Mouse (Mus musculus) thymus, adult 2 months (tissue): ENCODE measurements around the gene Aunip. TPM values are rescaled to one million over a fixed set of nuclear protein-coding genes. Genes with fewer than 3 reads are reported as not detected.

Source experiments
- DNase-seq: peaks from one replicate; pipeline ENCODE4 v3.0.0; 2021
- H3K27ac ChIP-seq: fragments of 200-500 bp; 2 replicates; pipeline ENCODE4 v1.5.1; 2012; ENCODE audit warnings: low read length, control low read depth; ENCODE audit not compliant: control insufficient read depth, insufficient read depth
- H3K27me3 ChIP-seq: fragments of 200-500 bp; 2 replicates; pipeline ENCODE4 v1.6.1; 2012; ENCODE audit warnings: mild to moderate bottlenecking, low read length, moderate library complexity, mixed read lengths; ENCODE audit not compliant: control insufficient read depth, insufficient read depth
- H3K36me3 ChIP-seq: fragments of 200-500 bp; 2 replicates; pipeline ENCODE4 v1.6.1; 2012; ENCODE audit warnings: mild to moderate bottlenecking, low read length, moderate library complexity; ENCODE audit not compliant: control insufficient read depth, insufficient read depth
- H3K4me1 ChIP-seq: fragments of 200-500 bp; replicated peaks from 2 replicates; pipeline ENCODE4 v1.6.1; 2012; ENCODE audit warnings: low read length; ENCODE audit not compliant: control insufficient read depth, insufficient read depth
- H3K4me3 ChIP-seq: fragments of 200-500 bp; 2 replicates; pipeline ENCODE4 v1.5.1; 2012; ENCODE audit warnings: mild to moderate bottlenecking, low read length, control low read depth, moderate library complexity; ENCODE audit not compliant: control insufficient read depth, insufficient read depth
- CTCF ChIP-seq: fragments of 200-500 bp; IDR thresholded peaks from 2 replicates; pipeline ENCODE4 v1.5.1; 2012; ENCODE audit warnings: mild to moderate bottlenecking, control low read depth, low read length, moderate library complexity, borderline replicate concordance; ENCODE audit not compliant: control insufficient read depth, poor library complexity, insufficient read depth; ENCODE audit errors: extremely low read depth
- POLR2A ChIP-seq: fragments of 200-500 bp; IDR thresholded peaks from 2 replicates; pipeline ENCODE4 v1.6.1; 2012; ENCODE audit warnings: mild to moderate bottlenecking, low read length, control low read depth, moderate library complexity; ENCODE audit not compliant: control insufficient read depth, poor library complexity, insufficient read depth; ENCODE audit errors: extremely low read depth
- WGBS: fragments of 180-500 bp; shearing (Covaris S2); methylation state at CpG from one replicate; pipeline ENCODE4 v1.1.7; 2018; 5-methylcytosine and 5-hydroxymethylcytosine counted together
- polyA plus RNA-seq: library from polyadenylated mRNA; depleted of rRNA; stranded (reverse); fragments of >200 nt; gene quantifications from 2 replicates; pipeline ENCODE4 v1.2.3, GENCODE M21; 2012

Aunip gene
- polyA plus RNA-seq, 1 experiment, result 2.1 TPM

DNA sequence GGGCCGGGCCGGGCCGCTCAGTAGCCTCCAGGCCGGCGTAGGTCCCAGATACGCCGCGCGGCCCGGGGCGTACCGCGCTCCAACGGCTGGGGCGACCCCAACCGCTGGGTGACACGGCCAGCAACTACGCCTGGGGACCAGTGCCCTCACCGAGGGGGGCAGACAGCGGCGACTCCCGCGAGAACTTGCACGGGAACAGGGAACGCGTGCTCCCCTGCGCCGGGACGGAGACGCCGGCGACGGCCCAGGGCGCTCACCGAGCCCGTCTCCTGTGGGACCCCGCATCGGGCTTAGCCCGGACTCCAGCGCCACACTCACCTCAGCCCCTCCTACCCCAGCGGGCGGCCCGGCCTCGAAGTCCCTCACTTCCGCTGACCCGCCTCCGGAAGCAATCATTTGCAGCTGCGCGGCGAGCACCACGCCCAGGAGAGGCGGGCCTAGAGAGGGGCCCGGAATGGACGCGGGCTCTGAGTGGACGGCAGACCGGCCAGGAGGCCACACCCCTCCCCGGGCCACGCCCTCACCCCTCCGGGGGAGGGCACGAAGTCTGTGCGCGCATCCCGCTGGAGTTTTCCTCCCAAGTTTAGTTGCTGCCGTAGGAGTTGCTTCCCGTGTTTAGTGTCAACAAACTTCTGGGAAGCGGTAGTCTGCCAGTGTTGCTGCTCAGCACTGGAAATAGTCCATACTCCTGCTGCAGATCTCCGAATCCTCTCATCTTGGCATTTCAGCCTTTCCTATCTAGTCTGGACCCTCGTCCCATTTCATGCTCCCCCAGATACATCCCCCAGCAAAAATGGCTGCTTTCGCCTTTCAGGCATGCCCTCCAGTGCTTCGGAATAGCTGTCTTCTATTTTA is 24.4 kb downstream of the Aunip start, which contains the start of gene Mtfr1l:
Mtfr1l (minus strand) TSS at position 456 of the 855 bp plus-strand sequence.
- WGBS, result under 1% methylated on average over 66 of the region's 71 CpGs
- DNase-seq, result peak; percentile 97
- TF ChIP-seq CTCF, result peak; percentile 56; the same call in 1 of the 2 replicates
- TF ChIP-seq POLR2A, result peak; percentile 35; the same call in 1 of the 2 replicates
- peak within 1 kb of the TSS; percentile 76 for H3K4me3 ChIP-seq
- no peak within 1 kb of the TSS for H3K27ac ChIP-seq
- H3K27me3 ChIP-seq, result no peaks in the 10 kb centered on the region
- peaks cover 11% of the 10 kb centered on the region for H3K4me1 ChIP-seq
- peaks cover 6% of the 10 kb centered on the region for H3K36me3 ChIP-seq

DNA sequence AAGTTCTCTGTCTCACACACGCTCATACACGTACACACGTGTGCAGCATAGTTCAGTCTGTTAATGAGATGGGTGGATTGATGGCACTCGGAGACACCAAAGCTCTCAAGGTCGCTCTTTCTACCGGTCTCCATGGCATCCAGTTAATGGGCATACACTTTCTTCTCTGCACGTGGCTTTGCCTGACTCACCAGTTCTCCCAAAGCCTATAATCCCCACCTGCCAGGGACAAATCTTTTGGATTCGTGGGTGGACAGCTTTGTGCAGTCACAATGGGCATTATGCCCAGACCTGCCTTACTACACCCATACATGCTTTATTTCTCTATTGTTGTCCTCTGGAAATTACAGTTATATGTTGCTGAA is 25.0 kb downstream of the Aunip start:
- TF ChIP-seq POLR2A (no peak), CTCF (no peak)
- DNase-seq, result no peak

DNA sequence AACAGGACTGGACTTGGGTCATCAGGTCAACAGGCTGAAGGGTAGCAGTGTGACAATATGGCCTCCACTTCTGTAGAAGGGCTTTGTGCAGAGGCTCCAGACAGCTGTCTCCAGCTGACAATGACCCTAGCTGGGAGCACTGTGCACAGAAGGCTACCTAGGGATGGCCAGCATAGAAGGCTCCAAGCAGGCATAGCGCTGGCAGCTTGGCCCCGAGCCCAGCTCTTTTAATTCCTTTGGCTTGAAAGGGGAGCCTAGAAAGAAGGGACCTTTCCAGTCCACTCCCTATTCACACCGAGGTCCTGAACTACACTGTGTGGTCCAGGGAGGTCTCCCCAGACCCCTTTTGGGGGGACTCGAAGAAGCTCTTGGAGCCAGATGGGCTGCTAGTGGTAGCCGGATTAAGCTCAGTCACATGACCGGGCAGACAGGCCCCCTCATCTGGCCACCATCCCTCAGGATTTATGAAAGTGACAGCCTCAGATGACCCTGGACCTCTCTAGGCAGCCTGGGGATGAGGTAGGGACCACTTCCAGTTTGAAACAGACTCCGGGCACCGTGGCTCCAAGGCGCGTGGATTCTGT is 28.3 kb downstream of the Aunip start:
- H3K27me3 ChIP-seq, result no peaks in the 10 kb centered on the region
- 92% methylated on average over 10 of the region's 10 CpGs for WGBS
- no peak for DNase-seq
- no peak overlapping the region for H3K27ac ChIP-seq
- TF ChIP-seq CTCF, result no peak
- TF ChIP-seq POLR2A, result no peak
- H3K36me3 ChIP-seq, result no peaks in the 10 kb centered on the region
- no peak overlapping the region for H3K4me3 ChIP-seq
- H3K4me1 ChIP-seq, result peaks cover 6% of the 10 kb centered on the region

More for the DNA sequence above, 25.0 kb downstream of the Aunip start:
- Histone ChIP-seq H3K4me1 (peaks cover 11% of the 10 kb centered on the region), H3K27me3 (no peaks in the 10 kb centered on the region), H3K27ac (no peak overlapping the region), H3K4me3 (peak overlapping the region; percentile 76), H3K36me3 (0 out of 2 replicates have a peak, but pooled peaks cover under 1% of the 10 kb centered on the region)
- 2% methylated on average over 8 of the region's 8 CpGs for WGBS

GRCm38 (mm10) chr4:134542726-134543125 is 31.9 kb downstream of the Aunip start:
- DNase-seq, result no peak
- no peaks in the 10 kb centered on the region for H3K27me3 ChIP-seq
- WGBS, result 89% methylated on average over 9 of the region's 9 CpGs
- H3K27ac ChIP-seq, result no peak overlapping the region
- no peak overlapping the region for H3K4me3 ChIP-seq
- H3K36me3 ChIP-seq, result no peaks in the 10 kb centered on the region
- TF ChIP-seq CTCF (no peak), POLR2A (no peak)
- H3K4me1 ChIP-seq, result peaks cover 8% of the 10 kb centered on the region

- Histone ChIP-seq H3K4me3 (no peak overlapping the region), H3K27me3 (no peaks in the 10 kb centered on the region), H3K27ac (no peak overlapping the region), H3K4me1 (peaks cover 11% of the 10 kb centered on the region), H3K36me3 (no peaks in the 10 kb centered on the region)
- 6% methylated on average over 5 of the region's 5 CpGs for WGBS
- peak; percentile 92 for DNase-seq
- TF ChIP-seq POLR2A (no peak), CTCF (peak; percentile 88)
These were observed 32.5 kb downstream of the Aunip start for GRCm38 (mm10) chr4:134543261-134543660.

DNA sequence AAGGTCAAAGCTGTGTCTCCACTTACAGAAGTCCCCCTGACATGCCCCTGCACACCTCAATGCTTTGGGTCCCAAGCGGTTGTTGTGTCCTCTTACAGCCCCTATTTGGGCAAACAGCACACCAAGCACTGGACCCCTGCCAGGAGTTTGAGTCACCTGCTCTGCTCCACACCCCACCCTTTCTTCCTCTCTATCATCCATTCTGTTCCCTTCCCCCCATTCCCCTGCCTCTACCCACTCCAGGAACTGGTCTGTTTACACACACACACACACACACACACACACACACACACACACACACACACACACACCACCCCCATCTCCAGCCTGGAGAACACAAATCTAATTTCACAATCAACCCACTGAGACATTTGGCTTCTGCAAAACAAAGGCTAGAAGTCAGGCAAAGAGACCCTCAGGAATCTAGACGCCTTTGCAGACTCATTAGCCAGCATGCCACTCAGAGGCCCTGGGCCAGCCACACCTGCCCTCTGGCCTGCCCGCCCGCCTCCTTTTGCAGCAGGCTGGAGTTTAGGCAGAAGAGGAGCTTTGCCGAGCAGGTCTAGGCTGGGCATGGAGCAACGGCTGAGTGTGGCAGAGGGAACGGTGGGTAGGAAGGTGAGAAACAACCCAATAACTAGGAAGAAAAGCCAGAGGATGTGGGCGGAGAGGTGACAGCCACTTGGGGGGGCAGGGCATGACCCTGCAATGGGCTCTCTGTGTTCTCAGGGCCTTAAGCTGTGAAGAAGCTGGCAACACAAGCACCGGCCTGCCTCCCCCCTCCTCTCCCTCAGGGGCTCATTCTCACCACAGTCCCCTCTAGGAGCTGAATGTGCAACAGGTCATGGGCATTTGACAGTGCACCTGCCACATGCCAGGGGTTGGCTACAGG is 36.3 kb downstream of the Aunip start:
- Histone ChIP-seq H3K36me3 (no peaks in the 10 kb centered on the region), H3K27me3 (peaks cover 4% of the 10 kb centered on the region; the same call in 1 of the 2 replicates), H3K4me1 (peaks cover 11% of the 10 kb centered on the region), H3K27ac (no peak overlapping the region), H3K4me3 (no peak overlapping the region)
- DNase-seq, result no peak
- 53% methylated on average over 9 of the region's 9 CpGs for WGBS
- no peak for TF ChIP-seq POLR2A
- TF ChIP-seq CTCF, result no peak
